Mouse (Mus musculus): ENCODE results near the gene Mrtfb.

DNA sequence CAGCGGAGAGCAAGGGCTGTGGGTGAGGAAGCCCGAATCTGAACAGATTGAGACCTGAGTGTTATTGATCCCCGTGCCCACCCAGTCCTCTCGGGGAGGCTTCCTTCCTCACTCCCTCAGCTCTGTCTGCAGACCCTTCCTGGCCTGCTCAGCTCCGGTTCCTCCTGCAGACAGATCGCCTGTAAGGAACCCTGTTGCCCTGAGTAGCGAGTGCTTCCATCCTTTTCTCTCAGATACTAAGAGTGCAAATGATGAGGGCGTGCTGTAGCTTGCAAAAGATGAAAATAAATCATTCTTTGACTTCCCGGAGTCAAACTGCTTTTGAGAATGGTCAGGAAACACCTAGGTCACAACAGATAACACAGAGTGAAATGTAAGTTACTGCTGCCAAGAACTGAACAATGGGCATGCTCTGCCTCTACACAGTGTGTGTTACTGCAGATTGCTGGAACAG is 103.2 kb downstream of the Mrtfb start:
- TF ChIP-seq CTCF (IDR thresholded peaks at IDR 0.05; ENCODE audit: low read depth) (no peak), EP300 (IDR thresholded peaks at IDR 0.05; ENCODE audit: low read depth) (no peak)
